Mouse (Mus musculus): ENCODE data around the gene Rassf1. TPM values are rescaled to one million over a fixed set of nuclear protein-coding genes. Genes with fewer than 3 reads are reported as not detected.

Rassf1 gene
- polyA plus RNA-seq, 1 experiment from 2014 or later = 54.1 TPM

DNA sequence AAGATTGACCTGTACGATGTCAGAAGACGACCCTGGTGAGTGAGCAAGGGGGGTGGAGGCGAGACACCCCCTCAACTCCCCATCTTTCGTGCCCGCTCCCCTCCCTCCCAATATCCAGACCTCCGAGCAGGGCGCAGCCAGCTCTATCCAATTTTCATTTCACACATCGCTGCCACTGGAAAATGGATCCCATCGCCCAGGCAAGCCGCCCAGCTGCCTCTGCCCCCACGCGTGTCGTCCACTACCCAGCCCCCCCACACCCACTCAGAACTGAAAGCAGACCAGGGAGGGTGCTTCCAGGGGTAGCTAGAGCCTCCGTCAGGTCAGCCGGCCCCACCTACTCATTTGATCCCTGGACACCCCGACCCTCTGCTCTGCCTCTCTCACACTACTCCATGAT is 39.0 kb upstream of the Rassf1 start:
- TF ChIP-seq CTCF (IDR thresholded peaks at IDR 0.05; ENCODE audit: low read depth) = no peak
- Histone ChIP-seq H3K4me1 (ENCODE audit: insufficient read depth) (no peaks in the 10 kb centered on the region), H3K27me3 (ENCODE audit: insufficient read depth, low read length) (no peaks in the 10 kb centered on the region), H3K4me2 (no peak overlapping the region), H3K9ac (no peak overlapping the region), H3K9me3 (ENCODE audit: low read depth, low read length) (no peaks in the 10 kb centered on the region), H3K27ac (ENCODE audit: low read depth) (no peak overlapping the region), H3K4me3 (ENCODE audit: low read depth, low read length) (no peak overlapping the region), H3K36me3 (ENCODE audit: insufficient read depth) (no peaks in the 10 kb centered on the region)
- WGBS = 77% methylated on average over 16 of the region's 16 CpGs
- no peak for DNase-seq
- ATAC-seq (ENCODE audit: insufficient read depth) = no peak

- TF ChIP-seq CTCF (IDR thresholded peaks at IDR 0.05; ENCODE audit: low read depth) = peak; percentile 100
- no peak overlapping the region for H3K4me3 ChIP-seq (ENCODE audit: low read depth, low read length)
- no peaks in the 10 kb centered on the region for H3K27me3 ChIP-seq (ENCODE audit: insufficient read depth, low read length)
- no peak overlapping the region for H3K9ac ChIP-seq
- DNase-seq (peak; percentile 90), ATAC-seq (ENCODE audit: insufficient read depth) (peak; percentile 45)
- H3K27ac ChIP-seq (ENCODE audit: low read depth) = no peak overlapping the region
- no peaks in the 10 kb centered on the region for H3K36me3 ChIP-seq (ENCODE audit: insufficient read depth)
- no peaks in the 10 kb centered on the region for H3K4me1 ChIP-seq (ENCODE audit: insufficient read depth)
- H3K9me3 ChIP-seq (ENCODE audit: low read depth, low read length) = no peaks in the 10 kb centered on the region
- no peak overlapping the region for H3K4me2 ChIP-seq
- WGBS = 14% methylated on average over 14 of the region's 14 CpGs
These were observed 36.9 kb upstream of the Rassf1 start for GRCm38 (mm10) chr9:107514303-107514955.

GRCm38 (mm10) chr9:107520331-107520730 is 31.0 kb upstream of the Rassf1 start:
- DNase-seq (peak; percentile 22), ATAC-seq (ENCODE audit: insufficient read depth) (no peak)
- H3K27me3 ChIP-seq (ENCODE audit: insufficient read depth, low read length) = peaks cover 4% of the 10 kb centered on the region; the same call in 1 of the 2 replicates
- H3K9me3 ChIP-seq (ENCODE audit: low read depth, low read length) = no peaks in the 10 kb centered on the region
- no peak overlapping the region for H3K4me2 ChIP-seq
- whole genome bisulfite sequencing = 68% methylated on average over 6 of the region's 6 CpGs
- no peak overlapping the region for H3K4me3 ChIP-seq (ENCODE audit: low read depth, low read length)
- no peak overlapping the region for H3K27ac ChIP-seq (ENCODE audit: low read depth)
- H3K4me1 ChIP-seq (ENCODE audit: insufficient read depth) = no peaks in the 10 kb centered on the region
- no peak for TF ChIP-seq CTCF (IDR thresholded peaks at IDR 0.05; ENCODE audit: low read depth)
- no peaks in the 10 kb centered on the region for H3K36me3 ChIP-seq (ENCODE audit: insufficient read depth)
- no peak overlapping the region for H3K9ac ChIP-seq

DNA sequence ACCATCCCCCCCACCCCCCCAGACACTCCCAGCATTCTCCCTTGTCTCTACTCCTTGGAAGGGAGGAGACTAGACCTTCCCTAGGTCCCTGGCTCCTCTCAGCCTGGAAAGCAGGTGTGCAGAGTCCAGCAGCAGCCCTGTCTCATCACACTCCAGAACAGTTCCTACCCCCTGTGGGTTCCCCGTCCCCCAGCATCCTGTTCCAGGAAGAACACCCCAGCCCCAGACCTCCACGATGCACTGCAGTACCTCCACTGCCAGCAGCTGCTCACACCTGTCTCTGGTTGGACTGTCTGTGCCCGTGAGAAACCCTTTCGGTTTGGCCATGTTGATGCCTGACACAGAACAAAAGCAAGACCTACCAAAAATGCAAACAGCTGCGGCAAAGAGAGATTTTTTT is 30.2 kb upstream of the Rassf1 start:
- 39% methylated on average over 5 of the region's 5 CpGs for WGBS
- no peak for TF ChIP-seq CTCF (IDR thresholded peaks at IDR 0.05; ENCODE audit: low read depth)
- Histone ChIP-seq H3K27ac (ENCODE audit: low read depth) (no peak overlapping the region), H3K4me3 (ENCODE audit: low read depth, low read length) (no peak overlapping the region), H3K36me3 (ENCODE audit: insufficient read depth) (no peaks in the 10 kb centered on the region), H3K4me2 (peak overlapping the region; percentile 55; the same call in 1 of the 2 replicates), H3K27me3 (ENCODE audit: insufficient read depth, low read length) (peaks cover 12% of the 10 kb centered on the region), H3K9ac (no peak overlapping the region; the same call in 1 of the 2 replicates), H3K4me1 (ENCODE audit: insufficient read depth) (0 out of 2 replicates have a peak, but pooled peaks cover under 1% of the 10 kb centered on the region), H3K9me3 (ENCODE audit: low read depth, low read length) (no peaks in the 10 kb centered on the region)
- no peak for ATAC-seq (ENCODE audit: insufficient read depth)
- DNase-seq = no peak

DNA sequence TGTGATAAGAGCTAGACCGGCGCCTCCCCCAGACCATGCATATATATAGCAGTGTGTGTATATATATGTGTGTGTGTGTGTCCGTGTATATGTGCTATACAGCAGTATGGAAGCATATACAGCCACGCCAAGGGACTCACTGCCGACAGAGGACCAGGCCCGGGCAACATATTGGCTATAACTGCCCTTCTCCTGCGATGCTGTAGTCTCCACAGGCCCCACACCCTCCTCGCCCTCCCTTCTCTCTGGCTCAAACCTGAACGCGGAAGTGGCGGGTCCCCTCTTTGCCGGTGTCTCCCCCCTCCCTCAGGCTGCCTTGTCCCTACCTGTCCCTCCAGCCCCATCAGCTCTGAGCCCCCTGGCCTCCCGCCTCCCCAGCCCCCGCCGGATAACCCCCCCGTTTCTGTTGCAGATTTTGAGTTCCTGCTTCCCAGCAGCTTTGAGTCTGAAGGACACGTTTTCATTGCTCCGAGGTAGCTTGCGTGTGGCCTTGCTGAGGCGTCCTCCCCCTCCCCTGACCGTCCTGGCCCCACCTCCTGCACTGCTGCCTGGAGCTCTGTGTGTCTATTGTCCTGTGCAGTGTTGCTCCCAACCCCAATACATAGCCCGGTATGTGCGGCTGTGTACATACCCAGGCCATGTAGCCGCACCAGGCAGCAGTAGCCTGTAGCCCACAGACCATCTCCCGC is 29.5 kb upstream of the Rassf1 start:
- H3K4me1 ChIP-seq (ENCODE audit: insufficient read depth) = 0 out of 2 replicates have a peak, but pooled peaks cover 7% of the 10 kb centered on the region
- no peak for TF ChIP-seq CTCF (IDR thresholded peaks at IDR 0.05; ENCODE audit: low read depth)
- H3K9ac ChIP-seq = peak overlapping the region; percentile 29; the same call in 1 of the 2 replicates
- peaks cover 19% of the 10 kb centered on the region for H3K27me3 ChIP-seq (ENCODE audit: insufficient read depth, low read length)
- no peaks in the 10 kb centered on the region for H3K9me3 ChIP-seq (ENCODE audit: low read depth, low read length)
- 16% methylated on average over 25 of the region's 25 CpGs for WGBS
- peak overlapping the region; percentile 18; the same call in 1 of the 2 replicates for H3K27ac ChIP-seq (ENCODE audit: low read depth)
- H3K36me3 ChIP-seq (ENCODE audit: insufficient read depth) = no peaks in the 10 kb centered on the region
- H3K4me2 ChIP-seq = peak overlapping the region; percentile 55
- H3K4me3 ChIP-seq (ENCODE audit: low read depth, low read length) = 0 out of 2 replicates have a peak overlapping the region, but pooled peaks have one; percentile 6
- peak; percentile 51; the same call in 1 of the 2 replicates for ATAC-seq (ENCODE audit: insufficient read depth)
- peak; percentile 19 for DNase-seq

DNA sequence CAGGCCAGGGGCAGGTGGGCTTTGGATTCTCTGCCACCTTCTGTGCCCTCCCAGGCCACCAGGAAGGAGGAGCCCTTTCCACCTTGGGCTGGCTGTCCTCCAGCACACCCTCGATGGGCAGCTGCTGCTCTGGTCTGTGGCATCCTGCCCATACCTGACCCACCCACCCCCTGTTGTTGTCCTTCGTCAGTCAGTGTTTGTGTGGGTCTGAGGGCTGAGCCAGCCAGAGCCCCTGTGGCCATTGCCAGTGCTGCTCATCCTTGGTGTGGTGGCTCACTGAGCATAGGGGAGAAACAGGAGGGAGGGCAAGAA is 29.0 kb upstream of the Rassf1 start:
- ATAC-seq (ENCODE audit: insufficient read depth) (no peak), DNase-seq (no peak)
- no peak overlapping the region for H3K4me3 ChIP-seq (ENCODE audit: low read depth, low read length)
- H3K4me2 ChIP-seq = peak overlapping the region; percentile 55
- 0 out of 2 replicates have a peak, but pooled peaks cover 7% of the 10 kb centered on the region for H3K4me1 ChIP-seq (ENCODE audit: insufficient read depth)
- no peaks in the 10 kb centered on the region for H3K36me3 ChIP-seq (ENCODE audit: insufficient read depth)
- H3K9ac ChIP-seq = no peak overlapping the region
- no peaks in the 10 kb centered on the region for H3K9me3 ChIP-seq (ENCODE audit: low read depth, low read length)
- H3K27ac ChIP-seq (ENCODE audit: low read depth) = peak overlapping the region; percentile 18; the same call in 1 of the 2 replicates
- no peak for TF ChIP-seq CTCF (IDR thresholded peaks at IDR 0.05; ENCODE audit: low read depth)
- H3K27me3 ChIP-seq (ENCODE audit: insufficient read depth, low read length) = peaks cover 24% of the 10 kb centered on the region
- 24% methylated on average over 2 of the region's 2 CpGs for WGBS
